Mouse (Mus musculus) layer of hippocampus, adult 9-11 months (tissue): ENCODE results near the gene Six4.
"Not testable (repeated sequence)": the region's sequence is repeated elsewhere in the genome, so short reads cannot be mapped to it uniquely, and the experiment has no call there.

ENCODE experiments used
- DNase-seq: peaks from one replicate; pipeline ENCODE4 v3.0.0; 2022

Gene Six4

DNA sequence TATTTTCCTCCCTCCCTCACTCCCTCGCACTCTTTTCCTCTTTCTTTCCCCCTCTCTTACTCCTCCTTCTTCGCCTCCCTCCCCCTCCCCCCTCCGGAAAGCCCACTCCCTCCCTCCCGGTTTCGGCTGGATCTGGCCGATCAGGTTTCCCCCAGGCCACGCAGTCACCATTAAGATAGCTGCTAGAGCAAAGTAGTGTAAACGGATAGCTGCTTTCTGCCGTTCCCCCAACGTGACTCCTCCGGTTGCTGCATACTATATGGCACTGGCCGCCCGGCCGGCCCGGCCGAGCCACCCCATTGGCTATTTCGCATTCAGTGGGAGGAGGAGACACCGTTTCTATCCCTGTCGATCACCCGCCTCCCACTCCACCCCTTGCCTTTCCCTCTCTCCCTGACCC lies at the start of gene Six4:
Gene Six4 (minus strand): TSS at position 261 of the 400 bp plus-strand sequence.
- peak; percentile 18 for DNase-seq

DNA sequence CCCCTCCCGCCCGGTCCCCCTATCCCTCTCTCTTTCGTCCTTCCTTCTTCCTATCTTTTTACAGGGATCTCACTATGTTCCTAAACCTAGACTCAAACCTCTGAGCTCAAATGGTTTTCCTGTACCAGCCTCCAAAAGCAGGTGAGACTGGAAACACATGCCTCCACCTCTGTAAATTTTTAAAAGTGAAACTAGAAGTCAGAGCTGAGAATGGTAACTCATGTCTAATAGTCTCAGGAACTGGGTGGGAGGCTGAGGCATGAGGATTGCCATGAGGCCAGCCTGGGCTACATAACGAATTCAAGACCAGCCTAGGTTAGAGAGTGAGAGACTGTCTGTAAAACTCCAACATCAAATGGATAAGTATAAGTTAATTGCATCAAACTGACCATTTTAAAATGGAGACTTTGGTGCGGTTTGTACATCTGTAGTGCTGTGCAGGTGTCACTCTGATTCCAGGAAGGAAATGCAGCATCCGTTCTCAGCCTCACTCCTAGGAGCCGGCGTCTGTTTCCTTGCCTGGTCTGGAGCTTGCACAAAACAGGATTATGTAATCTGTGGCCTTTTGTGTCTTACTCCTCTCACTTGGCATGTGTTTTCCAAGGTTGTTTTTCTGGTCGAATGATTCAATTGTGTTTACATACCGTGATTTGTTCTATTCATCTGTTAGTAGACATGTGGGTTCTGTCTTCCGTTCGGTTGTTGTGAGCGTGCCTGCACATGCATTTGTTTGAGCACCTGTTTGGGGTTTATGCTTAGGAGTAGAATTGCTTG lies 49.3 kb upstream of the Six4 start:
- DNase-seq = no peak

DNA sequence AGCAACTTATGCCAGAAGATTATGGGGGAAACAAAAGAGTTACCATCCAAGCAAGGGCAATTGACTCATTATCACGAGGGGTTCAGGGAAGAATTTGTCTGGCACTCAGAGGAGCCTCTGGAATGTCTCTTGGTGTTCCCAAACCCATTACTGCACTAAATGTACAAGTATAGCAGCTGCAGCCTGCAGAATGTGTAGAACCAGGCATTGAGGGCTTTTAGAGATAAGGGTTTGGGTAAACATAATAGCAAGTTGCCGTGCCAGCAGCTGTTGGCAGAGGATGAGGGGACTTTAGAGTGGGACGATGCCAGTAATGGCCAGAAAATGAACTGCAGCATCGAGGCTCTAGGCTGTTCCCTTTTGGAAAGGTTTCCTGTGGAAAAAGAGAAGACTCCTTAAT lies 47.1 kb upstream of the Six4 start:
- DNase-seq = no peak

DNA sequence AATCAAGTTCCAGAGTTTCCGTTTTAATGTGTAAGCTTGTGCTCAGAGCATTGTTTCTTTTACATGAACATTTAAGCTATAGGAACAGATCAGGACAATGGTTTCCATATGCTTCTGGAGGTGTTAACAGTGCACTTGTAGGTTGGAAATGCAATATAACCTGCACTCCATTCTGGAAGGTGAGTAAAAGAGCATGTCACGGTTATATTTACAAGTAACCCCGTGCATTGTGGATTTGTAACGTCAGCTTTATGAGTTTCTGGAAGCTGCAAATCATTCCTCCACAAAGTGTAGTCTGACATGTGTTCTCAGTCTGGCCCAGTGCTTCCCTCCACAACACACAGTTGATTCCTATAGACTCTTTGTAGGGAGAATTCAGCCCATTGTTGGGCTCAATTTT lies 40.9 kb upstream of the Six4 start:
- DNase-seq = no peak

DNA sequence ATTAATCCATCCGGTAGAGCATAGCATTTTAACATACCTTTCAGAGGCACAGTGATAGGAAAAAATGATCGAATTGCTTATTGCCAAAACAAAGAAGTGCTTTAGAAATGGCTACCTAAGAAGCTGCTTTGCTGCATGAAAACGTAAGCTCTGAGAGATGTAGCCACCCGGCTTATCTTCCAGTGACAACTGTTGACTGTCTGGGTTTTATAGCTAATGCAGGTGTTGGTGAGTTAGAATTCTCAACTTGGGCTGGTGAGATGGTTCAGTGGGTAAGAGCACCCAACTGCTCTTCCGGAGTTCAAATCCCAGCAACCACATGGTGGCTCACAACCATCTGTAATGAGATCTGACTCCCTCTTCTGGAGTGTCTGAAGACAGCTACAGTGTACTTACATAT lies 37.8 kb upstream of the Six4 start:
- DNase-seq = not testable (repeated sequence)

DNA sequence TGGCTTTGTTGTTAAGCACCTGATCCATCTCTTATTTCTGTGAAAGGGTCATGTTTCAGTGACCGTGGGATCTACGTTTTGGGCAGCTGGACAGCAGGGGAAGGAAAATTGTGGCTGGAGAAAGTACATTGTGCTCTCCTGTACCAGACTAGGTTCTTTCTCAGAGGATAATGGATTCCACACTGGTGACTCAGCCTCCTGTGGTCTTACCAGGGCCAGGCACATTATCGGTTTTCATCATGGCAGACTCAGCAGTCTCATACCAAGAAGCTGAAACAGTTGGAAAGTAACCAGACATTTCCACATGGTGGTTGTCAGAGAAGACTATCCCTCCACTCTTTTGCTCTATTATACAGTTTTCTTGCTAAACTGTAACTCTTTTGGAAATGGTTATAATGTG lies 34.0 kb upstream of the Six4 start:
- no peak for DNase-seq

DNA sequence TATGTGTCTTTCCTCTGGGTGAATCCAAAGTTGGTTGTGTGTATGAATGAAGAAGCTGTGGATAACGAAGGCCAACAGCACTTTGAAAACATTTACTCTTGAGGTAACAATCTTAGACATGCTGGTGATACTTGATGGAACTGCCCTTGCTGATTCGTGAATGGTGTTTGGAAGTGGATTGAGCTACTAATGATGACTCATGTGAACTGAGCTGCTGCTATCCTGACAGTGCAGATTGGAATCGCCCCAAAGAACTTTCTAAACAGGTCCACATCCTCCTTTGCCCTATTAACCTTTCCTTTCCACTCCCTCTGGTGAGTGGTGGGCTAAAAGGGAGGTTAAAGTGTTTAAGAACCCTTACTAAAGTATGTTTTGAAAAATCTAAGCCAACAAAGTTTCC lies 27.5 kb upstream of the Six4 start:
- DNase-seq = no peak

DNA sequence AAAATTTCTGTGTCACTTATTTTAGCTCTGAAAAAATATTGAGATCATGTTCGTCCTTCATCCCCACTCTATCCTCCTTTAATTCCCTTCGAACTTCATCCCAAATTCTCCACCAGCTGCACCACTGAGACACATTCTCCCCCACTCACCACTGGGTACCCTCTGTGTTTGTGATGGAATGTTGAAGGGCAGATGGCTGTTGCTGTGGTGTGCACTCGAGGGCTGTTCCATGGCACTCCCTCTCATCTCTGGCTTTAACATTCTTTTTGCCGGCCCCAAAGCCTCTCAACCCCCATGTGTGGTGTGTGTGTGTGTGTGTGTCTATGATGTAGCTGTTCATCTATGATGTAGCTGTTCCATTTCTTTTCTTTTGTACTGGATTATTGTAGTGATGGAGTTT lies 12.0 kb upstream of the Six4 start:
- no peak for DNase-seq

DNA sequence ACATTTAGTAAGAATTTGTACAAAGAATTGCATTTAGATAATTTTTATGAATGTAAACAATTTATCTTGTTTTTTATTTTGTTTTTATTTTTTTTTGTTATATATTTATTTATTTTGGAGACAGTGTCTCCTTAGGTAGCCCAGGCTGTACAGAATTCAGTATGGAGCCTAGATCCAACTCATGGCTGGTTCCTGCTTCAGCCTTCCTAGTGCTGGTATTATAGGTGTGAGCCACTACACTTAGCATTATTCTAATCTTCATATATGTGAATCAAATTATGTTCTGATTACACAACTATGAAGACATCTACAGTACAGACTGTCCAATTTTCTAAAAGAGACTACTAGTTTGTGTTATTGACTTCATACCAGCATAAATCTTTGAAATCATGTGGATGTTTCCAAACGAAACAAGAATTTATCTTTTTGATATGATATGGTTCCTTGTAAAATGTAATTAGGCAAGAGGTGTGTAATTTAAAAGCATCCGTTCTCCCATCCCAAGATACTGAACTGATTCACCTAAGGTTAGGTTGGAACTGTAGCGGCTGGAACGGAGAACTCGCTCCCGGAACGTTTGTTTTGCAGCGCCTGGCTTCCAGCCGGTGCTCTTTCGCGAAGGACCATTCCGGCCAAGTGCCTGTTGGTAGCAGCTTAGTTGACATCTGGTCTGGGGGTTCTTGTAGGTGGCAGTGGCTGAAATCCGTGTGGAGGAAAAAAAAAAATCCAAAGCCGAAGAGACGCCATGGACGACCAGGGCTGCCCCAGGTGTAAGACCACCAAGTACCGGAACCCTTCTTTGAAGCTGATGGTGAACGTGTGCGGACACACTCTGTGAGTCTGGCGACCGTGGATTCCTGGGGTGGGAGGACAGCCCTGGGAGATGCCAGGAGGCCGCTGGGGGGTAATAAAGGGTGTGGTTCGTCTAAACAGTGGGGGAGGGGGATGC lies 10.1 kb upstream of the Six4 start, which contains the start of gene Mnat1:
Gene Mnat1 (plus strand): TSS at position 625 of the 949 bp plus-strand sequence.
- DNase-seq = peak; percentile 63

DNA sequence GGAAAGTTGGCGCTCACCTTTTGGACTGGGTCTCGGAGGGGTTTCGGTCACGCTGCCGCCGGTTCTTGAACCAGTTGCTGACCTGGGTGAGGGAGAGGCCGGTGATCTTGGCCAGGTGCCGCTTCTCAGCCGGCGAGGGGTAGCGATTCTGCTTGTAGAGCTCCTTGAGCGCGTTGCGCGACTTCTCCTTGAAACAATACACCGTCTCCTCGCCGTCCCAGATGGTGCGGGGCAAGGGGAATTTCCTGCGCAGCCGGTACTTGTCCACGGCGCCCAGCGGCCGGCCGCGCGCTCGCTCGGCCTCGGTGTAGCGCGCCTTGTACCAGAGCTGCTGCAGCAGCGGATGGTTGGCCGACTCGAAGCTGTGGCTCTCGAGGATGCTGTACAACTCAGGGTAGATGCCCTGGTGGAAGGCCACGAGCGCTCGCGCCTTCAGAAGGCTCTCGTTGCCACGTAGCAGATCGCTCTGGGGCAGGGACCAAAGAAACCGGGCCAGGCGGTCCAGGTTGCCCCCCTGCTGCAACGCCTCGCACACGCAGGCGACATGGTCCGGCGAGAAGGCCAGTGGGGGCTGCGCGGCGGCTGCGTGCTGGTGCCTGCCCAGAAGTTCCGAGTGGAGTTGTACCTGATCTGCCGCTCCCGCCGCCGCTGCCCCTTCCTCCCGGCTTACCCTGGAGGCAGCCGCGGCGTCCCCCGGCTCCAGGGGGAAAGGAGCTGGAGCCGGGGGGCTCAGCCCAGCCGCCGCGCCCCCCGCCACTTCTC lies 749 bp downstream of the Six4 start:
- DNase-seq = peak; percentile 11

DNA sequence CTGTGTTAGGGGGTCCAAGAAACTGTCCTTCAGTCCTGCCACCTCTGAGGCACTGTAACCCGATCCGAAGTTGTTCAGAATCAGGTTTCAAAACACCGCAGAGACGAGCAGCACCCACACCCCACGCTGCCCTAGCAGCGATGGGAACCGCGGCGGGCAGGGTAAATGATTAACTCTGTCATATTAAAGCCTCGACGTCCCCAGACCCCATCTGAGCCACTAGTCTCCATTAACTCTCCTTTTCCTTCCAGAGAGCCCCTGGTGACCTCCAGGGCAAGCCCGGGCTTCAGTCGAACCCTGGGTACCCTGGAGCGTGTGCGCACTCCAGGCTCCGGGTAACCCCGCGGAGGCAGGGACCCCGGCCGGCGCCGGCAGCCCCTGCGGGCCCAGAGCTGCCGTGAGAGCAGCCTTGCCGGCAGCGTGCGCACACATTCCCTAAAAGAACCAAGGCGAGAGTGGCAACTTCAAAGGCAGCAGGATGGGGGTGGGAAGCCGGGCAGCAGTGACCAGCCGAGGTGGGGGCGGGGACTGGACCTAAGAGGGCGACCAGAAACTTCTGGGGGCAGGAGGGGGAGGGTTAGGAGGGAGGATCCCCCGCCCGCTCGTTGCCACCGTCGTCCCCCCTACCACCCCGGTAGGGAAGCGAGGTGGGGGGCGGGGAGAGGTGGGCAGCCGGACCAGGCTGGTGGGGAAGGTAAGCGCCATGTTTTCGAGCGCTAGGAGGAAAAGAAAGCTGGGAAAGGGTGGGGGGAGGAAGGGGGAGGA lies 1.5 kb downstream of the Six4 start:
- no peak for DNase-seq

DNA sequence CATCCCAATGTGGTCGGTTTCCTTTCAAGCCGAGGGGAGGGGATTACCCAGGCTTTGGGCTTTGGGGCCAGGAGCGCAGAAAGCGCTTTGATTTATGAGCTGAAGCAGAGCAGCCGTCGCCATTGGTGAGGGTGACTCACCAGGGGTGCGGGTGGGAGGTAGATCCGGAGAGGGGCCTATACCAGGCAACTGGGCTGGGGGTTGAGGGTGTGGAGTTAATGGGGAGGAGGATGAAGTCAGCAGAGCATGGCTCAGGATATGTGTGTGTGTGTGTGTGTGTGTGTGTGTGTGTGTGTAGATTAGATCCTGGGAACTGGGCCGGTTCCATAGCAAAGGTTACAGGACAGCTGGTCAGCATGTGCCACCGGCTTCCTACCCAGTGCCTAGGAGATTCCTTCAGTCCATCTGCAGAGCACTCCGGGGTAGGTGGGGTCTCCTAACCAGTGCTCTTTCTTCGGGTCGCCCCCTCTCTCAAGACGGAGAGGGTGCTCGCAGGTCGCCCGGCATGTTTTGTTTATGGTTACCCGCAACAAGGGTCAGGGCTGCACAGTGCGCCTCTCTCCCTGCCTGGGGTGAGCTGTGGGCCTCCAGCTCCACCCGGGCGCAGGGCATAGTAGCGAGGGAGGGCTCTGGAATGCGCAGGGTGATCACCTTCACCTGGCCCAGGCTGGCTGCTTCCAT lies 2.7 kb downstream of the Six4 start:
- DNase-seq = no peak

DNA sequence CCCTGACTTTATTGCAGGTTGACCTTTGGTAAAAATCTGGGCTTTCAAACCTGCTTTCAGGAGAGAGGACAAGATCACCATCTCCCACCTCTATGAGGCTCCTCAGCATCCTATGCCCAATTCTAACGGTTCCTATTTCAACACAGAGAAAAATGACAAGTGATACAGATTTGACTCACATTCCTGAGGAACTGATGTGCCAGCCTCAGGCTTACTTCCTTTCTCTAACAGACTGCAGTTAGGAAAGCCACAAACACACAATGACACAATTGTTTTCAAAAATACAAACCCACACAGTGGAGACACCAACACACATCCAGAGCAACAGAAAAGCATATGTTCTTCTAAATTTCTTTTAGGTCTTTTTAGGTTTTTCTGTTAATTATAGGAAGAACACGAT lies 5.4 kb downstream of the Six4 start:
- DNase-seq = no peak

DNA sequence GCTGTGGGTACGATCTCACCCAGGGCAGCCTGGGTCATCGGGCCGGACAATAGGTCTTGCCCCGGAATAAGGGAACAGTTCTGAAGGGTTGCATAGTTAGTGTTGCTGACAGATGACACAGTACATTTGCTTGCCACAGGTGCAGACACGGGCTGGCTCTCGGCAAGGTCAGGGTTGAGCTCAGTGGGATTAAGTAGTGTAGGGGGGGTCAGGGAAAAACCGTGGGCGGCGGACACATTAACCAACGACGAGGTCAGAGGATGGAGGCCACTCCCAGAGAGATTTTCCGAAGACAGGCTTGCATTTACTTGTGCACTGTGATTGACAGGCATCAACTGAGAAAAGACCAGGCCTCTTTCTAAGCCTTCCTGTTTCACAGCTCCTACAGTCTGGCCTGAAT lies 9.5 kb downstream of the Six4 start:
- no peak for DNase-seq

DNA sequence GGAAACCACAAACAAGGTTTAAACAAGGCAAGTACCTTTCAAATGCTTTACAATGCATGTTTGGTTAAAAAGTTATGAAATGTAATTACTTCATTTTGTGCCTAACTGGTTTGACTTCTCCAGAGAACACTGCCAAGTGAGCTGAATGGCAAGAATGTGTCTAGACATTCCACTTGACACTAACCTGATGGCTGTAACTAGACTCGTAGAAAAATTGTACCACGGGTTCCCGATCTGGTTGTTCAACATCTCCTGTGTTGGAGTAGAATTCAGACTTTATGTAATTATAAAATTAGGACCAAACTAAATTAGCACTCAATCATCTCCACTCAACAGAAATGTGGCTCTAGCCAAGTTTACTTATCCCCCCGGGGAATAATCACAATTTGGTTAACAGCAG lies 14.7 kb downstream of the Six4 start:
- no peak for DNase-seq

DNA sequence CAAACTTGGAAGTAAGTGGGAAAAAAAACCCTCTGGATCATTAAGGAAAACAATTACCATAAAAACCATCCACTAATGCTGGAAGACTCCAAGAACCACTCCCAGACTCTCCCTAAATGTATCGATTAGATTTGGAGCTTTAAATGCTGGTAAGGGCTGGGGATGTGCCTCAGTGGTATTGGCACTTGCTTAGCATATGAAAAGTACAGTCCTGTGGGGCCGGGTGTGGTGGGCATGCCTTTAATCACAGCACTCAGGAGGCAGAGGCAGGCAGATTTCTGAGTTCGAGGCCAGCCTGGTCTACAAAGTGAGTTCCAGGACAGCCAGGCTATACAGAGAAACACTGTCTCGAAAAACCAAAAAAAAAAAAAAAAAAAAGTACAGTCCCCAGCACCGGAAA lies 17.1 kb downstream of the Six4 start:
- not testable (repeated sequence) for DNase-seq

DNA sequence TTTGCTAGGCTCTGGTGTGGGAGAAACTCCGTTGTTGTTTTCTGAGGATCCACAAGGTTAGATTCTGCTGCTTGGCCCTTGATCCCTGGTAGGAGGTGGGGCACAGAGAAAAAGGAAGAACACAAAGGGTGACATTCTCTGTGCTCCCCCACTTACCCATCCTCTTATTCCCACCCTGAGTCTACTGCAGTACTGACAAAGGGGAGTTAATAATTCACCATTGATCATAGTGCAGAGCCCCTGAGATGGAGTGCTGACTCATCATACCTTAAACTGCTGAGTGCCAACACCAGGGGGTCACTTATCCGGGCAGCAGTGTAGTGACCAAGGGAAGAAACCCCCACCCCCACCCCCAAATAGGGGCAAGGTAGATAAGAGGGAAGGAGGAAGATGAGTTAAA lies 18.7 kb downstream of the Six4 start:
- no peak for DNase-seq

DNA sequence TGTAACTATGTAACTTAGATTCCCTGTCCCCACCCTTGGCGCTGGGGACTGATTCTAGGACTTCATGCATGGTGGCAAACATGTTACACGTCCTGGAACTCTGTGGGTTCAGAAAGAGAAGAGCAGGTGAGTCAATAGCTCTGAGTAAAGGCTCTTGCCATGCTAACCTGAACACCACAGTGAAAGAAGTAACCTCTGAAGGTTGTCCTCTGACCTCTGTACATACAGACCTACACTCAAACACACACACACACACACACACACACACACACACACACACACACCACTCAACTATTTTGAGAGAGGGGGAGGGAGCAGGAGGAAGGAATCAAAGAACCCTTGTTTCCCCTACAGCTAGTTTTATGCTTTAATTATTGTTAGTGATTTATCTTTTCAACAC lies 19.1 kb downstream of the Six4 start:
- no peak for DNase-seq

DNA sequence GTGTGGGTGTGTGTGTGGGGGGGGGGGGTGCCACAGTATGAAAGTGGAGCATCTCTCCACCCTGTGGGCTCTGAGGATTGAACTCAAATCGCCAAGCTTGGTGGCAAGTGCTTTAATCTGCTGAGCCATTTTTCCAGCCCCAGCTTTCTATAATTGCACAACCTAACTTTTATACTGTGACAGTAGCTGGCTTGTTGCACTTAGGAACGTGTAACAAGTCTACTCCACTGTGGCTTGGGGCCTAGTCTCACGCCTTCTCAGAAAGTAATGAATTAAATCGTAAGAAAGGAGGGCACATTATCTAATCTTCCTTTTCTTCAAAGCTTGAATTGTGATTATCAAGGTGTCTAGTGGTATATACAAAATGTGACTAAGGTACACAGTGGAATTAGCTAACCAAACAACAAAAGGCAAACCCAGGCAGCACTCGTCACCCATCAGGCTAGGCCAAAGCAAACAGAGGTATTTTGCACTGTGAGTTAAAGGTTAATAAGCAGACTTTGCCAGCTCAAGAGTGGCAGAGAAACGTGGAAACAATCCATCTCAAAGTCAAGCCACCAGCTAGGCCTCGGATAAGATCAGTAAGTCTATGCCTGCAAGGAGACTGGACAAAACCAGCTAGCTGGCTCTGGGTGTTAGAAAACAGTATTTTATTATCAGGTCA lies 22.5 kb downstream of the Six4 start:
- DNase-seq = no peak

DNA sequence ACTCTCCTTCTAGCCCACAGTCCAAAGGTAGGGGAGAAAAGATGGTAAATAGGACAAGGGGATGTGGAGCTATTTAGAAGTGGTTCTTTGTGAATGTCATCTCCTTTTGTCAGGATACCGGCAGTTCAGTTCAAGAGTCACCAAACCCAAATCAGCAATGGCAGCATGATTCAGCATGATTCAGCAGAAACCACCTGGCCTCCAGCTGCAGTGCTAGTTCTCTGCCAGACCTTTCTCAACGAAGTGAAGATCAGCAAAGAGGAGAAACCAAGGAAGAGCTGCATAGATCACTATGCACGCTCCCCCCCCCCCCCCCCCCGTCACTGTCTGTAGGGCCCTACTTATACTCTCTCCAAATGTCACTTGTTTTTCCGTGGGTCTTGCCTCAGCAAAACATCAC lies 24.3 kb downstream of the Six4 start:
- DNase-seq = no peak

DNA sequence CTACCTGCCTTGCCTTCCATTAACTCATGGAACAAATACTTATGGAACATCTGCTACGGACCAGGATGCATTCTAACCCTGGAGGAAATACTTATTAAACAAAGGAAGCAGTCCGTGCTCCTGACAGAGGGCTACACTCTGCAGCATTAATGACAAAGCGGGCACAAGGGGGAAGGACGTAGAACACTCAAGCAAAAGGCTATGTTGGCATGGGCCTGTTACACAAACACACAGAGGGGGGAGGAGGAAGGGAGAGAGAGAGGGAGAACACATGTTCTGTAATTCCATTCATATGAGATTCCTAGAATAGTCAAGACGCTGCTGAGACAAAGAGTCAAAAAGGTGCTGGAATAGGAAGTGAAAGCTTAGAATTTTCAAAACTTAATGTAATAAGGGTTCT lies 24.8 kb downstream of the Six4 start:
- DNase-seq = no peak
